Mouse (Mus musculus) liver, adult 2 months (tissue): ENCODE results near the gene Nccrp1. TPM values are rescaled to one million over a fixed set of nuclear protein-coding genes. Genes with fewer than 3 reads are reported as not detected.

Experiments
- DNase-seq: peaks from one replicate; pipeline ENCODE4 v3.0.0-alpha.2; 2011; ENCODE audit warnings: low read depth, low spot score; ENCODE audit errors: extremely low read depth
- H3K27ac ChIP-seq: fragments of 200-500 bp; replicated peaks from 2 replicates; pipeline ENCODE4 v1.5.1; 2012; ENCODE audit warnings: low read depth, mild to moderate bottlenecking, control low read depth, inconsistent platforms, low read length; ENCODE audit not compliant: insufficient read depth
- H3K27me3 ChIP-seq: fragments of 200-500 bp; 2 replicates; pipeline ENCODE4 v1.6.1; 2012; ENCODE audit warnings: mild to moderate bottlenecking, moderate library complexity, low read length, inconsistent platforms; ENCODE audit not compliant: control insufficient read depth, insufficient read depth
- H3K36me3 ChIP-seq: fragments of 200-500 bp; 2 replicates; pipeline ENCODE4 v1.6.1; 2012; ENCODE audit warnings: low read length, inconsistent platforms; ENCODE audit not compliant: control insufficient read depth, insufficient read depth
- H3K4me1 ChIP-seq: fragments of 200-500 bp; 2 replicates; pipeline ENCODE4 v1.6.1; 2011; ENCODE audit warnings: low read length; ENCODE audit not compliant: control insufficient read depth, insufficient read depth
- H3K4me3 ChIP-seq: fragments of 200-500 bp; 2 replicates; pipeline ENCODE4 v1.5.1; 2011; ENCODE audit warnings: low read depth, mild to moderate bottlenecking, control low read depth, low read length, moderate library complexity; ENCODE audit not compliant: insufficient read depth
- H3K79me2 ChIP-seq: fragments of 200-500 bp; 2 replicates; pipeline ENCODE4 v1.6.1; 2012; ENCODE audit warnings: inconsistent platforms, mild to moderate bottlenecking, low read length, moderate library complexity; ENCODE audit not compliant: control insufficient read depth, insufficient read depth
- H3K9ac ChIP-seq: fragments of 200-500 bp; 2 replicates; pipeline ENCODE4 v1.6.1; 2012; ENCODE audit warnings: low read depth, mild to moderate bottlenecking, control low read depth, inconsistent platforms, low read length
- CTCF ChIP-seq: fragments of 200-500 bp; IDR thresholded peaks from 2 replicates; pipeline ENCODE4 v1.5.1; 2011; ENCODE audit warnings: low read depth, low read length, control low read depth
- POLR2A ChIP-seq: fragments of 200-500 bp; IDR thresholded peaks from 2 replicates; pipeline ENCODE4 v1.6.1; 2011; ENCODE audit warnings: low read length, control low read depth; ENCODE audit not compliant: insufficient read depth; ENCODE audit errors: extremely low read depth
- WGBS: fragments of 180-500 bp; shearing (Covaris S2); methylation state at CpG from one replicate; pipeline ENCODE4 v1.1.7; 2018; 5-methylcytosine and 5-hydroxymethylcytosine counted together
- polyA plus RNA-seq: library from polyadenylated mRNA; depleted of rRNA; stranded (reverse); fragments of >200 nt; gene quantifications from 2 replicates; pipeline ENCODE4 v1.2.3, GENCODE M21; 2012
- total RNA-seq: library from RNA; depleted of rRNA; stranded (reverse); fragments of >200 nt; gene quantifications from 2 replicates; pipeline ENCODE4 v1.2.3, GENCODE M21; 2014

Gene Nccrp1
- total and polyA plus RNA-seq, 2 experiments = 0.05 TPM; not detected in 1

- TF ChIP-seq POLR2A = no peak
- no peak for TF ChIP-seq CTCF
- Histone ChIP-seq H3K36me3 (no peaks in the 10 kb centered on the region), H3K79me2 (peaks cover 50% of the 10 kb centered on the region), H3K27ac (no peak overlapping the region), H3K4me1 (peaks cover 31% of the 10 kb centered on the region), H3K4me3 (no peak overlapping the region), H3K27me3 (no peaks in the 10 kb centered on the region), H3K9ac (no peak overlapping the region)
- DNase-seq = no peak
- WGBS = 65% methylated on average over 6 of the region's 6 CpGs
These were observed 39.8 kb upstream of the Nccrp1 start for GRCm38 (mm10) chr7:28586663-28587411.

- no peak for TF ChIP-seq POLR2A
- no peak for TF ChIP-seq CTCF
- Histone ChIP-seq H3K4me1 (peaks cover 24% of the 10 kb centered on the region), H3K27me3 (no peaks in the 10 kb centered on the region), H3K79me2 (peaks cover 51% of the 10 kb centered on the region), H3K4me3 (no peak overlapping the region), H3K27ac (no peak overlapping the region), H3K9ac (no peak overlapping the region), H3K36me3 (no peaks in the 10 kb centered on the region)
- WGBS = 90% methylated on average over 6 of the region's 6 CpGs
- no peak for DNase-seq
These were observed 37.9 kb upstream of the Nccrp1 start for GRCm38 (mm10) chr7:28585001-28585400.

- WGBS = 88% methylated on average over 4 of the region's 4 CpGs
- no peak overlapping the region for H3K9ac ChIP-seq
- no peak for DNase-seq
- H3K36me3 ChIP-seq = no peaks in the 10 kb centered on the region
- H3K27ac ChIP-seq = no peak overlapping the region
- peaks cover 52% of the 10 kb centered on the region for H3K79me2 ChIP-seq
- TF ChIP-seq POLR2A (no peak), CTCF (no peak)
- no peaks in the 10 kb centered on the region for H3K27me3 ChIP-seq
- H3K4me3 ChIP-seq = no peak overlapping the region
- H3K4me1 ChIP-seq = peaks cover 24% of the 10 kb centered on the region
These were observed 37.4 kb upstream of the Nccrp1 start for GRCm38 (mm10) chr7:28584468-28584867.

GRCm38 (mm10) chr7:28583570-28584344 is 36.7 kb upstream of the Nccrp1 start:
- no peak for DNase-seq
- TF ChIP-seq CTCF (no peak), POLR2A (no peak)
- H3K9ac ChIP-seq = no peak overlapping the region
- H3K79me2 ChIP-seq = peaks cover 52% of the 10 kb centered on the region
- H3K36me3 ChIP-seq = no peaks in the 10 kb centered on the region
- no peak overlapping the region for H3K4me3 ChIP-seq
- H3K27ac ChIP-seq = no peak overlapping the region
- peaks cover 24% of the 10 kb centered on the region for H3K4me1 ChIP-seq
- 73% methylated on average over 8 of the region's 8 CpGs for WGBS
- no peaks in the 10 kb centered on the region for H3K27me3 ChIP-seq

GRCm38 (mm10) chr7:28582841-28583240 is 35.8 kb upstream of the Nccrp1 start:
- Histone ChIP-seq H3K27ac (no peak overlapping the region), H3K4me3 (no peak overlapping the region), H3K27me3 (no peaks in the 10 kb centered on the region), H3K79me2 (peaks cover 55% of the 10 kb centered on the region), H3K4me1 (peaks cover 26% of the 10 kb centered on the region), H3K36me3 (no peaks in the 10 kb centered on the region), H3K9ac (no peak overlapping the region)
- WGBS = 29% methylated on average over 11 of the region's 11 CpGs
- DNase-seq = peak; percentile 77
- no peak for TF ChIP-seq CTCF
- no peak for TF ChIP-seq POLR2A
